Comparison of ENCODE assay signal across 27 mouse cellular contexts in the genomic region with DNA sequence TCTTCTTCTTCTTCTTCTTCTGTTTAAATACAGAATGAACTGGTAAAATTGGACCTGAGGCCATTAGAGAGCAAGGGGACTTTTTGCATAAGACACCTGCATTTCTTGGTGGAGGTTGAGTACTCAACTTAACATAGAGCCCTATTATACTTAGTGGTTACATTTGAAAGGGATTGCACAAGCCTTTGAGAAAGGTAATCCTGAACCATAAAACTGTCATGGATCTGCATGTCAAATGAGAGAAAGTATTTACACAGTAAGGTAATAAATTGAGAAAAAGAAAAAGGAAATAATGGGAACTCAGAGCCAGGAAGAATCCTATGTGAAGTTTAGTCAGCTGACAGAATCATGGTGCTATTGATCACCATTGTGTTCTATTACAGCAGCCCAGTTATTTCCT.
DNase-seq lines count a peak whose midpoint lies in the region; ATAC-seq lines count a peak whose summit lies in the region.
"Had no signal": no experiment of that assay in that cellular context is flagged by ENCODE, and none has a peak within 500 bp of the region (broad histone marks: within the 10 kb centered on the region; RNA-seq: fewer than 3 reads in every experiment).

No protein-coding gene starts in this region.

- ATAC-seq in intestine, embryonic 14.5 days (replicated peaks; ENCODE audit: low FRiP score, low TSS enrichment, low read depth), result peak; percentile 90
- peak; percentile 93 for ATAC-seq in intestine, embryonic 16.5 days
- no peak for ATAC-seq in forebrain, embryonic 14.5 days
- ATAC-seq: activated CD4-positive, CD25-positive, alpha-beta regulatory T cell, adult 4 months; CD4-positive, CD25-positive, alpha-beta regulatory T cell, adult 4 months; forebrain, embryonic 15.5 days; forebrain, postnatal 0 days; Patski had no signal

- peak; percentile 90 for DNase-seq in fat pad, adult 2 months (ENCODE audit: extremely low read depth, low read depth, low spot score)
- DNase-seq in intestine, embryonic 14.5 days (ENCODE audit: low spot score), result no peak
- DNase-seq in yolk sac, embryonic 10.5 days (ENCODE audit: low spot score), result no peak
- DNase-seq in forebrain, embryonic 14.5 days (ENCODE audit: low spot score), result no peak
- no peak for DNase-seq in thymus, postnatal 10 days (ENCODE audit: low spot score in 2 of 2)
- DNase-seq: adrenal gland, adult 8-10 months; adrenal gland, postnatal 14 days; adrenal gland, postnatal 36 days; B cell, adult 2 months; cerebellum, adult 18-20 months; cerebellum, adult 8-10 months; cerebellum, adult 9-11 months; cerebellum, postnatal 14 days; cerebellum, postnatal 36 days; embryo, embryonic 11 days; forebrain, postnatal 0 days had no signal

- H3K9ac ChIP-seq in intestine, embryonic 14.5 days (ENCODE audit: low read length), result no peak overlapping the region
- no peak overlapping the region for H3K9ac ChIP-seq in intestine, embryonic 16.5 days (ENCODE audit: low read depth, low read length)
- H3K9ac ChIP-seq in forebrain, embryonic 14.5 days (ENCODE audit: low read length), result no peak overlapping the region
- H3K9ac ChIP-seq: embryonic facial prominence, embryonic 13.5 days; embryonic facial prominence, embryonic 15.5 days; forebrain, embryonic 12.5 days; forebrain, embryonic 15.5 days; forebrain, postnatal 0 days had no signal

- H3K36me3 ChIP-seq in intestine, embryonic 14.5 days (ENCODE audit: control insufficient read depth, insufficient read depth, low read length), result no peaks in the 10 kb centered on the region
- no peaks in the 10 kb centered on the region for H3K36me3 ChIP-seq in intestine, embryonic 16.5 days (ENCODE audit: control insufficient read depth, insufficient read depth, low read length)
- no peaks in the 10 kb centered on the region for H3K36me3 ChIP-seq in forebrain, embryonic 14.5 days (ENCODE audit: control insufficient read depth, insufficient read depth, low read length)
- H3K36me3 ChIP-seq: embryonic facial prominence, embryonic 13.5 days; embryonic facial prominence, embryonic 15.5 days; forebrain, embryonic 10.5 days; forebrain, embryonic 12.5 days; forebrain, embryonic 15.5 days; G1E had no signal

- H3K4me3 ChIP-seq in intestine, embryonic 14.5 days (ENCODE audit: low read depth, low read length), result no peak overlapping the region
- no peak overlapping the region for H3K4me3 ChIP-seq in intestine, embryonic 16.5 days (ENCODE audit: low read length)
- H3K4me3 ChIP-seq in forebrain, embryonic 14.5 days (ENCODE audit: low read depth, low read length), result no peak overlapping the region
- H3K4me3 ChIP-seq: embryonic facial prominence, embryonic 13.5 days; embryonic facial prominence, embryonic 15.5 days; forebrain, embryonic 10.5 days; forebrain, embryonic 12.5 days; forebrain, embryonic 15.5 days had no signal

- H3K27ac ChIP-seq in intestine, embryonic 14.5 days (ENCODE audit: low read depth), result no peak overlapping the region
- no peak overlapping the region for H3K27ac ChIP-seq in intestine, embryonic 16.5 days (ENCODE audit: low read length)
- H3K27ac ChIP-seq in forebrain, embryonic 14.5 days (ENCODE audit: low read depth, low read length), result no peak overlapping the region
- H3K27ac ChIP-seq: embryonic facial prominence, embryonic 13.5 days; embryonic facial prominence, embryonic 15.5 days; forebrain, embryonic 10.5 days; forebrain, embryonic 12.5 days; forebrain, embryonic 15.5 days had no signal

- H3K9me3 ChIP-seq in intestine, embryonic 14.5 days (ENCODE audit: control insufficient read depth, low read length), result no peaks in the 10 kb centered on the region
- no peaks in the 10 kb centered on the region for H3K9me3 ChIP-seq in intestine, embryonic 16.5 days (ENCODE audit: control insufficient read depth, low read length)
- no peaks in the 10 kb centered on the region for H3K9me3 ChIP-seq in forebrain, embryonic 14.5 days (replicated peaks; ENCODE audit: control insufficient read depth, low read length)
- H3K9me3 ChIP-seq: embryonic facial prominence, embryonic 13.5 days; embryonic facial prominence, embryonic 15.5 days; forebrain, embryonic 10.5 days; forebrain, embryonic 12.5 days; forebrain, embryonic 15.5 days; G1E had no signal

- H3K27me3 ChIP-seq in intestine, embryonic 14.5 days (replicated peaks; ENCODE audit: control insufficient read depth, insufficient read depth, low read length), result no peaks in the 10 kb centered on the region
- H3K27me3 ChIP-seq in intestine, embryonic 16.5 days (replicated peaks; ENCODE audit: control insufficient read depth, insufficient read depth, low read length), result no peaks in the 10 kb centered on the region
- no peaks in the 10 kb centered on the region for H3K27me3 ChIP-seq in forebrain, embryonic 14.5 days (replicated peaks; ENCODE audit: control insufficient read depth, insufficient read depth, low read length)
- H3K27me3 ChIP-seq: CH12.LX; embryonic facial prominence, embryonic 13.5 days; embryonic facial prominence, embryonic 15.5 days; forebrain, embryonic 12.5 days; forebrain, embryonic 15.5 days; Patski had no signal

- H3K4me1 ChIP-seq in intestine, embryonic 14.5 days (replicated peaks; ENCODE audit: control insufficient read depth, insufficient read depth, low read length), result no peaks in the 10 kb centered on the region
- no peaks in the 10 kb centered on the region for H3K4me1 ChIP-seq in intestine, embryonic 16.5 days (ENCODE audit: control insufficient read depth, insufficient read depth, low read length)
- no peaks in the 10 kb centered on the region for H3K4me1 ChIP-seq in forebrain, embryonic 14.5 days (ENCODE audit: control insufficient read depth, insufficient read depth, low read length)
- H3K4me1 ChIP-seq: embryonic facial prominence, embryonic 13.5 days; embryonic facial prominence, embryonic 15.5 days; forebrain, embryonic 10.5 days; forebrain, embryonic 12.5 days; forebrain, embryonic 15.5 days had no signal

- no peak overlapping the region for H3K4me2 ChIP-seq in intestine, embryonic 14.5 days (ENCODE audit: low read length)
- no peak overlapping the region for H3K4me2 ChIP-seq in intestine, embryonic 16.5 days (ENCODE audit: low read depth, low read length)
- H3K4me2 ChIP-seq in forebrain, embryonic 14.5 days (ENCODE audit: low read length), result no peak overlapping the region
- H3K4me2 ChIP-seq: embryonic facial prominence, embryonic 13.5 days; embryonic facial prominence, embryonic 15.5 days; forebrain, embryonic 12.5 days; forebrain, embryonic 15.5 days had no signal
